Mouse (Mus musculus): ENCODE data around the gene Gpr157. TPM values are rescaled to one million over a fixed set of nuclear protein-coding genes. Genes with fewer than 3 reads are reported as not detected.
A peak's percentile ranks its signal among the peaks of the same experiment; 100 is the strongest.

Gene Gpr157
- polyA plus RNA-seq, 1 experiment from 2014 or later, result 0.68 TPM

DNA sequence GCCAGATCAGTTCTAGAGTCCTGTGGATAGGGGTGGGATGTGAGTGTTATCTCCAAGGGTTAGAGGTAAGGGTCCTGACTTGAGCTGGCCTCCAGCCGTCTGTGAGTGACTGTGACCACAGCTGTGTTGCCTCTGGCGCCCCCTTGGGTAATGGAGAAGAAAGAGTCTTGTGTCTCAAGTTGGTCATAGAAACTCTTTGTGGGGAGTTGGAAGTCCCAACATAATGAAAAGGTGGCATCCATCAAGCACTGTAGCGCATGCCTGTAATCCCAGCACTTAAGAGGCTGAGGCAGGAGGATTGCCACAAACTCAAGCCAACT is 5.4 kb downstream of the Gpr157 start:
- WGBS, result 56% methylated on average over 3 of the region's 3 CpGs
- Histone ChIP-seq H3K36me3 (ENCODE audit: control insufficient read depth, insufficient read depth, low read length) (no peaks in the 10 kb centered on the region), H3K4me2 (replicated peaks; ENCODE audit: low read depth, low read length) (no peak overlapping the region), H3K27me3 (ENCODE audit: control insufficient read depth, insufficient read depth, low read length) (0 out of 2 replicates have a peak, but pooled peaks cover 8% of the 10 kb centered on the region), H3K4me3 (ENCODE audit: low read depth, low read length) (no peak overlapping the region), H3K9me3 (ENCODE audit: control insufficient read depth, low read length) (no peaks in the 10 kb centered on the region), H3K9ac (ENCODE audit: low read depth, low read length) (no peak overlapping the region), H3K27ac (ENCODE audit: low read depth, low read length) (no peak overlapping the region), H3K4me1 (replicated peaks; ENCODE audit: control insufficient read depth, insufficient read depth, low read length) (peaks cover 11% of the 10 kb centered on the region)
- no peak for ATAC-seq (ENCODE audit: low FRiP score)
- DNase-seq (ENCODE audit: low spot score), result no peak

DNA sequence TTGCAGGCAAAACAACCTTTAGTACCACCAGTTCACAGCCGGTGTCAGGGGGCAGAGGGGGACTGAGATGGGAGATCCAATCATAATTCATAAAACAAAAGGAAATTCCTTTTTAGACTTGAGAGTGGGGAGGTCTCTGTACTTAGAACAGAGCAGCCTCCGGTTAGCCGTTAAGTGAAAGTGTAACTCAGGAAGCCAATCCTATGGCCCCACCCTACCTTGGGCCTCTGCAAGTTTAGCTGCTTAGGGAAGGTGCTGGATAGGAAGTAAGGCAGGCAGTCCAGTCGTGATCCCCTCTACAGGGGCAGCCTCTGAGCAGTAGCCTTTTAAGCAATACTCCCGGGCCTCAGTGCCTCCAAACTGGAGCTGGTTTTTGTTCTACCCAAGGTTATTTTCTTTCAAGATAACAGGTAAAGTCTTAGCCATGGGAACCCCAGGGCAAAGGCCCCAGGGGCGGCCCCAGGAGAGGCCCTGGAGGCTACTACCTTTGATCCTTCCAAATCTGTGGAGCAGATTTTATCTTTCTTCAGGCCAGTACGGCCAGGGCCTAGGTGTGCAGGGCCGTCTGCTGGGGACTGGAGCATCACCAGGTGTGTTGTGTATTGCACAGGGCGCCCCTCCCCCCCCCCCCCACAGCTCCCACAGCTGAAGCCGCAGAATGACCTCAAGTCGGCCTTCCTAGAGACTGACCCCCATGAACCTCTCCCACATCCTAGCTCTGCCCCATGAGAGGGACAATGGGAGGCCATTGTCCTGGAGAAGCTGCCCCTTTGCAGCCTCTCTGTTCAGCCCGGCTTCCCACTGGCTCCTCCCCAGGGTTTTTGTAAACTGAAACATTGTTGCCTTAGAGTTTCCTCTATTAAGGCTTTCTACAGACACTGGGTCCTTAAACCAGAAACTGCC is 6.6 kb downstream of the Gpr157 start:
- Histone ChIP-seq H3K9ac (ENCODE audit: low read depth, low read length) (no peak overlapping the region), H3K27ac (ENCODE audit: low read depth, low read length) (0 out of 2 replicates have a peak overlapping the region, but pooled peaks have one; percentile 27), H3K4me3 (ENCODE audit: low read depth, low read length) (no peak overlapping the region), H3K4me1 (replicated peaks; ENCODE audit: control insufficient read depth, insufficient read depth, low read length) (peaks cover 11% of the 10 kb centered on the region), H3K36me3 (ENCODE audit: control insufficient read depth, insufficient read depth, low read length) (no peaks in the 10 kb centered on the region), H3K9me3 (ENCODE audit: control insufficient read depth, low read length) (no peaks in the 10 kb centered on the region), H3K27me3 (ENCODE audit: control insufficient read depth, insufficient read depth, low read length) (0 out of 2 replicates have a peak, but pooled peaks cover 5% of the 10 kb centered on the region), H3K4me2 (replicated peaks; ENCODE audit: low read depth, low read length) (no peak overlapping the region)
- DNase-seq (ENCODE audit: low spot score) (no peak), ATAC-seq (ENCODE audit: low FRiP score) (no peak; the same call in 1 of the 2 replicates)
- WGBS, result 26% methylated on average over 11 of the region's 12 CpGs

DNA sequence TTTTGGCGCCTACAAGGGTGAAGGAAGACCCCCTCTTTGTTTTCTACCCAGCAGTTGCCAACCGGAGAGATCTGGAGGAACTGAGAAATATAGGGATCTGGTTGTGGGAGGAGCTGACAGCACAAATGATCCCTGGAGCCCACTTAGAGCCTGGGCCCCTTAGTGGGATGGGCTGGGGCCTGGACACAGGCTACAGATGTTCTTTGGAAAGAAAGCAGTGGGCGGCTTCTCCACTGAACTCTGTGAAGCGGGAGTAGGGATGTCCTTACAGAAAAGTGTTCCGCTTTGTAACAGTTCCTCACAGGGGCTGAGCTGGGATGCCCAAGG is 7.3 kb downstream of the Gpr157 start:
- H3K9me3 ChIP-seq (ENCODE audit: control insufficient read depth, low read length), result no peaks in the 10 kb centered on the region
- 0 out of 2 replicates have a peak, but pooled peaks cover 3% of the 10 kb centered on the region for H3K27me3 ChIP-seq (ENCODE audit: control insufficient read depth, insufficient read depth, low read length)
- H3K4me1 ChIP-seq (replicated peaks; ENCODE audit: control insufficient read depth, insufficient read depth, low read length), result peaks cover 11% of the 10 kb centered on the region
- WGBS, result 13% methylated on average over 5 of the region's 5 CpGs
- no peak for DNase-seq (ENCODE audit: low spot score)
- no peak overlapping the region for H3K9ac ChIP-seq (ENCODE audit: low read depth, low read length)
- 0 out of 2 replicates have a peak overlapping the region, but pooled peaks have one; percentile 27 for H3K27ac ChIP-seq (ENCODE audit: low read depth, low read length)
- no peaks in the 10 kb centered on the region for H3K36me3 ChIP-seq (ENCODE audit: control insufficient read depth, insufficient read depth, low read length)
- no peak overlapping the region for H3K4me3 ChIP-seq (ENCODE audit: low read depth, low read length)
- no peak overlapping the region for H3K4me2 ChIP-seq (replicated peaks; ENCODE audit: low read depth, low read length)
- ATAC-seq (ENCODE audit: low FRiP score), result no peak

DNA sequence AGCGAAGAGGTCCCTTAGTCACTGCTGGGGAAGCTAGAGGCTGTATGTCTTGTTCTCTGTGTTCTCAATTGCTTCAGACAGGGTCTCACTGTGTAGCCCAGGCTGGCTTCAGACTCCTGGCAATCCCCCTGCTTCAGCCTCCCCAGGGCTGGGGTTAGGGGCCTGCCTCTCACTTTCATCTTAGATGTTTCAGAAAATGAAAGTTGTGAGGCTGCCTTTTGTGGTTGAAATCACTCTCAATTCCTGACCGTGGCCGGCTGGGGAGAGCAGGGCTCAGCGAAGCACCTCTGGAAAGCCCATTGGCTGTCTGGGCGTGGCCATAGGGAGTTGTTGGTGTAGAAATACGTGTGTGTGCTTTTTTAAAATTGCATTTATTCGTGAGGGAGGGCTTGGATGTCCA is 9.1 kb downstream of the Gpr157 start:
- H3K4me2 ChIP-seq (replicated peaks; ENCODE audit: low read depth, low read length), result no peak overlapping the region
- no peaks in the 10 kb centered on the region for H3K9me3 ChIP-seq (ENCODE audit: control insufficient read depth, low read length)
- H3K9ac ChIP-seq (ENCODE audit: low read depth, low read length), result no peak overlapping the region
- no peak for ATAC-seq (ENCODE audit: low FRiP score)
- no peak overlapping the region for H3K4me3 ChIP-seq (ENCODE audit: low read depth, low read length)
- no peak overlapping the region for H3K27ac ChIP-seq (ENCODE audit: low read depth, low read length)
- H3K27me3 ChIP-seq (ENCODE audit: control insufficient read depth, insufficient read depth, low read length), result no peaks in the 10 kb centered on the region
- DNase-seq (ENCODE audit: low spot score), result no peak
- 81% methylated on average over 7 of the region's 7 CpGs for WGBS
- peaks cover 11% of the 10 kb centered on the region for H3K4me1 ChIP-seq (replicated peaks; ENCODE audit: control insufficient read depth, insufficient read depth, low read length)
- no peaks in the 10 kb centered on the region for H3K36me3 ChIP-seq (ENCODE audit: control insufficient read depth, insufficient read depth, low read length)

DNA sequence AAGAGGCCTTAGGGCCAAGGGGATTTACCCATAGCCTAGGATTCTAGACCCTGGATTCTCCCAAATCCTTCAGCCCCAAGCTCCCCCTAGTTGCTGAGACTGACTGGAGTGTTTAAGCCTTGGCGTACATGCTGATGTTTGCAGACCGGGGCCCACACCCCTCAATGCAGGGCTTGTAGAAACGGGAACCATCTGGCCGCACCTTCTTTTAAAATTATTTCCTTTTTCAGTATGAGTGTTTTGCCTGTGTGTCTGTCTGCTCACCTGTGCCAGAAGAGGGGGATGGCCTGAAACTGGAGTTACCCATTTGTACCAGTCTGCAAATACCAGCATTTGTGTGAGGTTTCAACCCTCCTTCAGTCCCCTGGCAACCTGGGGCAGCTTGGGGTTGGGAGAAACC is 10.7 kb downstream of the Gpr157 start:
- ATAC-seq (ENCODE audit: low FRiP score) (no peak), DNase-seq (ENCODE audit: low spot score) (no peak)
- H3K9ac ChIP-seq (ENCODE audit: low read depth, low read length), result no peak overlapping the region
- no peak overlapping the region for H3K4me2 ChIP-seq (replicated peaks; ENCODE audit: low read depth, low read length)
- WGBS, result 92% methylated on average over 4 of the region's 4 CpGs
- H3K36me3 ChIP-seq (ENCODE audit: control insufficient read depth, insufficient read depth, low read length), result no peaks in the 10 kb centered on the region
- no peaks in the 10 kb centered on the region for H3K9me3 ChIP-seq (ENCODE audit: control insufficient read depth, low read length)
- no peak overlapping the region for H3K4me3 ChIP-seq (ENCODE audit: low read depth, low read length)
- no peak overlapping the region for H3K27ac ChIP-seq (ENCODE audit: low read depth, low read length)
- no peaks in the 10 kb centered on the region for H3K27me3 ChIP-seq (ENCODE audit: control insufficient read depth, insufficient read depth, low read length)
- peaks cover 11% of the 10 kb centered on the region for H3K4me1 ChIP-seq (replicated peaks; ENCODE audit: control insufficient read depth, insufficient read depth, low read length)

DNA sequence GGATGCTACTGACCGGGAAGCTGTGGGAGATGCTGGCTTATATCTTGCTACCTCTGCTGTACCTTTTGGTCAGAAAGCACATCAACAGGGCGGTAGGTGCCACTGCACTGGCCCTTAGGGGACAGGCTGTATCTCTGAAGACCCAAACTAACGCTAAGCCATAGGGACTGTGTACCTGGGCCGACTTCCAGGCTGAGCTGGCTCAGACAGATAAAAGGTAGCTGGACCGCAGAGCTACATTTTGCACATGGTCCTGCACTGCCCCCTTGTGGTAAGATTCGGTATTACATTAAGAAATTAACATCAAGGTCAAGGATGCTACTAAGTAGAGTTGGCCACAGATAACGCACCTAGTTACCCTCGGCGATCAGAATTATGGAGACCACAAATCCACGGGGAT is 11.7 kb downstream of the Gpr157 start:
- Histone ChIP-seq H3K9me3 (ENCODE audit: control insufficient read depth, low read length) (no peaks in the 10 kb centered on the region), H3K9ac (ENCODE audit: low read depth, low read length) (no peak overlapping the region), H3K36me3 (ENCODE audit: control insufficient read depth, insufficient read depth, low read length) (no peaks in the 10 kb centered on the region), H3K27me3 (ENCODE audit: control insufficient read depth, insufficient read depth, low read length) (no peaks in the 10 kb centered on the region), H3K4me2 (replicated peaks; ENCODE audit: low read depth, low read length) (no peak overlapping the region), H3K27ac (ENCODE audit: low read depth, low read length) (no peak overlapping the region), H3K4me1 (replicated peaks; ENCODE audit: control insufficient read depth, insufficient read depth, low read length) (peaks cover 11% of the 10 kb centered on the region), H3K4me3 (ENCODE audit: low read depth, low read length) (no peak overlapping the region)
- no peak for ATAC-seq (ENCODE audit: low FRiP score)
- 23% methylated on average over 10 of the region's 10 CpGs for WGBS
- DNase-seq (ENCODE audit: low spot score), result peak; percentile 86

DNA sequence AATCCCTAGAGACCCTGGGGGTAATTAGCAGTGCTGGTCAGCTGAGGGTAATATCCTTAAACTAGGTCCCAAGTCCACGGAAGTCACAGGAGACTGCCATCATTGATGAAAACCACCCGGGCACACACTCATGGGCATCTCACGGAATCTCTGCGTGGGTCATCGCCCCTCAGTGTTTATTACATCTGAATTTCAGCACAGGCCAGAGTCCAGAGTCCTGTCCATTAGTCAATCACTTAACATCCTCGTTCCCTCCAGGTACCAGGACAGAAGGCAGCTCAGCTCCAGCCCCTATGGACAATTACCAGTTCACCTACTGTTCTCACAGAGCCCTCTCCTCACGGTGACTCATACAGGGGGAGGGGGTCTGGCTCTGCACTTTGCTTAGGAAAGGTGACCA is 15.7 kb downstream of the Gpr157 start:
- no peak overlapping the region for H3K4me2 ChIP-seq (replicated peaks; ENCODE audit: low read depth, low read length)
- ATAC-seq (ENCODE audit: low FRiP score), result no peak
- no peaks in the 10 kb centered on the region for H3K9me3 ChIP-seq (ENCODE audit: control insufficient read depth, low read length)
- 87% methylated on average over 7 of the region's 7 CpGs for WGBS
- no peak overlapping the region for H3K27ac ChIP-seq (ENCODE audit: low read depth, low read length)
- H3K4me3 ChIP-seq (ENCODE audit: low read depth, low read length), result no peak overlapping the region
- DNase-seq (ENCODE audit: low spot score), result no peak
- H3K9ac ChIP-seq (ENCODE audit: low read depth, low read length), result no peak overlapping the region
- no peaks in the 10 kb centered on the region for H3K27me3 ChIP-seq (ENCODE audit: control insufficient read depth, insufficient read depth, low read length)
- no peaks in the 10 kb centered on the region for H3K36me3 ChIP-seq (ENCODE audit: control insufficient read depth, insufficient read depth, low read length)
- H3K4me1 ChIP-seq (replicated peaks; ENCODE audit: control insufficient read depth, insufficient read depth, low read length), result no peaks in the 10 kb centered on the region; the same call in 1 of the 2 replicates

DNA sequence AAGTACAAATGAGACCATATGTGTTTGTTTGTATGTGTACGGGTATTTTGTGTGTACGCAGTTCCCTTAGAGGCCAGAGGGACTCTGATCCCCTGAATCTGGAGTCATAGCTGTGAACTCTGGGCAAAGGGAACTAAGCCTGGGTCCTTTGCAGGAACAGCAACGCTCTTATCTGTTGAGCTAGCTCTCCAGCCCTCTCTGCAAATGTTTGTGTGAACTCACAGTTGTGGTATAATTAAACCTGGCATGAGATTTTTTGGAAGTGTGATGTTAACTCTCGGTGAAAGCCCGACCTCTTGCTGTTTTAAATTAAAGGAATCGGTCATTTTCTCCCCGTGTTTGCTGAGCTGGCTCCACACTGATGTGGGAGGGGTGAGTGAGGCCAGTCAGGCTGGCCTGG is 18.5 kb downstream of the Gpr157 start:
- H3K4me3 ChIP-seq (ENCODE audit: low read depth, low read length), result no peak overlapping the region
- H3K4me2 ChIP-seq (replicated peaks; ENCODE audit: low read depth, low read length), result no peak overlapping the region
- no peak overlapping the region for H3K27ac ChIP-seq (ENCODE audit: low read depth, low read length)
- H3K36me3 ChIP-seq (ENCODE audit: control insufficient read depth, insufficient read depth, low read length), result no peaks in the 10 kb centered on the region
- no peaks in the 10 kb centered on the region for H3K9me3 ChIP-seq (ENCODE audit: control insufficient read depth, low read length)
- no peak for DNase-seq (ENCODE audit: low spot score)
- no peaks in the 10 kb centered on the region for H3K27me3 ChIP-seq (ENCODE audit: control insufficient read depth, insufficient read depth, low read length)
- H3K9ac ChIP-seq (ENCODE audit: low read depth, low read length), result no peak overlapping the region
- ATAC-seq (ENCODE audit: low FRiP score), result no peak
- WGBS, result 60% methylated on average over 7 of the region's 7 CpGs
- H3K4me1 ChIP-seq (replicated peaks; ENCODE audit: control insufficient read depth, insufficient read depth, low read length), result no peaks in the 10 kb centered on the region; the same call in 1 of the 2 replicates

DNA sequence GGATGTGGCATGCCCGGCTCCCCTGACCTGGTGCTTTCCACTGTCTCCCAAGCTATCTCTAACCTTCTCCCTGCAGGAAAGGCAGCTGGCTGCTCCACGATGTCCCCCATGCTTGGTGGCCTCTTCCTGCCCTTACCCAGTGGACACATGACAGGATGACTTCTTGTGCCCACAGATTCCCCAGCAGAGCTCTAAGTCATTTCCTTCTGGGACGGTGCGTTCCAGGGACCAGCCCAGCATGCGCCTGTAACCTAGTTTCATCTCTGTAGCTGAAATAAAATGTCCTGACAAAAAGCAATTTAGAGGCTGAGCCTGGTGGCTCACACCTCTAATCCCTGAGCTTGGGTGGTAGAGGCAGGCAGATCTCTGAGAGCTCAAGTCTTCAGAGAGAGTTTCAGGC is 19.5 kb downstream of the Gpr157 start:
- ATAC-seq (ENCODE audit: low FRiP score), result no peak
- H3K9me3 ChIP-seq (ENCODE audit: control insufficient read depth, low read length), result no peaks in the 10 kb centered on the region

More for the DNA sequence above, 19.5 kb downstream of the Gpr157 start:
- Histone ChIP-seq H3K4me3 (ENCODE audit: low read depth, low read length) (no peak overlapping the region), H3K27me3 (ENCODE audit: control insufficient read depth, insufficient read depth, low read length) (no peaks in the 10 kb centered on the region), H3K27ac (ENCODE audit: low read depth, low read length) (no peak overlapping the region), H3K9ac (ENCODE audit: low read depth, low read length) (no peak overlapping the region), H3K36me3 (ENCODE audit: control insufficient read depth, insufficient read depth, low read length) (no peaks in the 10 kb centered on the region), H3K4me2 (replicated peaks; ENCODE audit: low read depth, low read length) (no peak overlapping the region), H3K4me1 (replicated peaks; ENCODE audit: control insufficient read depth, insufficient read depth, low read length) (no peaks in the 10 kb centered on the region; the same call in 1 of the 2 replicates)
- no peak for DNase-seq (ENCODE audit: low spot score)
- WGBS, result 86% methylated on average over 5 of the region's 5 CpGs

All from hindbrain, embryonic 11.5 days (tissue).